Mouse (Mus musculus) liver, embryonic 14.5 days (tissue): Measurements from ENCODE around the gene Aftph. TPM values are rescaled to one million over a fixed set of nuclear protein-coding genes. Genes with fewer than 3 reads are reported as not detected.

Source experiments
- ATAC-seq: fragments of 200-750 bp; cut with Nextera tagmentation; 2 replicates; pipeline ENCODE4 v1.8.0; 2017; ENCODE audit warnings: moderate number of reproducible peaks, mild to moderate bottlenecking, moderate library complexity; ENCODE audit not compliant: insufficient read depth
- DNase-seq, 3 experiments: peaks; one replicate each; pipeline ENCODE4 v3.0.0-alpha.2; 2012 to 2013; ENCODE audit warnings: low read depth in 3 of 3, low spot score in 3 of 3
- H3K27ac ChIP-seq: fragments of 300-500 bp; sonication (generic); 2 replicates; pipeline ENCODE4 v1.5.1; 2014; ENCODE audit warnings: moderate library complexity, mild to moderate bottlenecking, control low read depth, inconsistent platforms
- H3K27me3 ChIP-seq: fragments of 300-500 bp; sonication (generic); 2 replicates; pipeline ENCODE4 v1.6.1; 2014; ENCODE audit warnings: mild to moderate bottlenecking, low read length, moderate library complexity; ENCODE audit not compliant: control insufficient read depth, insufficient read depth
- H3K36me3 ChIP-seq: fragments of 300-500 bp; sonication (generic); replicated peaks from 2 replicates; pipeline ENCODE4 v1.6.1; 2014; ENCODE audit warnings: low read depth; ENCODE audit not compliant: control insufficient read depth, insufficient read depth
- H3K4me1 ChIP-seq, 2 experiments: fragments of 200-500 bp in 1 of 2; fragments of 300-500 bp in 1 of 2; sonication (generic) in 1 of 2; replicated peaks; 2 replicates each; pipeline ENCODE4 v1.6.1; 2012 to 2014; ENCODE audit warnings: antibody characterized with exemption in 1 of 2, inconsistent platforms in 1 of 2, low read length in 1 of 2; ENCODE audit not compliant: control insufficient read depth in 2 of 2, insufficient read depth in 2 of 2
- H3K4me2 ChIP-seq: fragments of 300-500 bp; sonication (generic); 2 replicates; pipeline ENCODE4 v1.6.1; 2014; ENCODE audit warnings: low read depth, mild to moderate bottlenecking, control low read depth, moderate library complexity
- H3K4me3 ChIP-seq, 2 experiments: fragments of 200-500 bp in 1 of 2; fragments of 300-500 bp in 1 of 2; sonication (generic) in 1 of 2; 2 replicates each; pipeline ENCODE4 v1.5.1; 2012 to 2014; ENCODE audit warnings: low read depth in 2 of 2, low read length in 2 of 2, mild to moderate bottlenecking in 2 of 2, control low read depth in 1 of 2, inconsistent platforms in 1 of 2, moderate library complexity in 1 of 2; ENCODE audit not compliant: insufficient read depth in 1 of 2
- H3K9ac ChIP-seq: fragments of 300-500 bp; sonication (generic); replicated peaks from 2 replicates; pipeline ENCODE4 v1.6.1; 2014; ENCODE audit warnings: mild to moderate bottlenecking, control low read depth, moderate library complexity
- H3K9me3 ChIP-seq: fragments of 300-500 bp; sonication (generic); 2 replicates; pipeline ENCODE4 v1.6.1; 2016; ENCODE audit warnings: low read length, mixed read lengths; ENCODE audit not compliant: control insufficient read depth
- CTCF ChIP-seq: IDR thresholded peaks from 2 replicates; pipeline ENCODE4 v1.5.1; 2016; ENCODE audit warnings: antibody characterized with exemption, low read depth, control low read depth
- EP300 ChIP-seq: IDR thresholded peaks from 2 replicates; pipeline ENCODE4 v1.6.1; 2016; ENCODE audit warnings: antibody characterized with exemption, low read depth
- WGBS: fragments of 180-500 bp; shearing (Covaris S2); extraction: QIAGEN DNeasy Blood & Tissue Kit; methylation state at CpG from one replicate; pipeline ENCODE4 v1.1.7; 2014; ENCODE audit not compliant: insufficient replicate concordance; 5-methylcytosine and 5-hydroxymethylcytosine counted together
- polyA plus RNA-seq, 2 experiments: library from polyadenylated mRNA; depleted of rRNA in 1 of 2; stranded (reverse) in 1 of 2; unstranded in 1 of 2; fragments of >200 nt; fragmentation: Nextera tagmentation in 1 of 2; extraction: Ambion mirVana in 1 of 2; gene quantifications; 2 replicates each; pipeline versions ENCODE4 v1.2.1 to v1.2.3; 2012 to 2014

Aftph gene
- polyA plus RNA-seq, 2 experiments, result 10.4 to 17.2 TPM

DNA sequence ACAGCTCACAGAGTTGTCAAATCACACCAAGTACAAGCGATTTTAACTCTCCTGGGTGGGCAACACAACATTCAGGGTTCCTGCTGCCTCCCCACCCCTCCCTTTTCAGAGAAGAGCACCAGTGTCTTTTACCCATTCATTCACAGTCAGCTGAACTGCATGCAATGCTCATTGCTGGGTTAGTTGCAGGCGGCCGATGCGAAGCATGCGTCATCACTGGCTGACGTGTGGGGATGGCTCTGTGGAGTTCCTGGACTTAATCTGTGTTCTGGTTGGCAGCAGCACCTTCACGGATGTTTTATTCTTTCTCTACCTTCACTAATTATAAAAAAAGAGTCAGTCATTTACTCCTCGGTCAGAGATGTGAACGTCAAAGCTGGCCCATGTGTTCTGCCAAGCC is 76.5 kb downstream of the Aftph start:
- Histone ChIP-seq H3K27me3 (no peaks in the 10 kb centered on the region), H3K4me2 (no peak overlapping the region), H3K36me3 (no peaks in the 10 kb centered on the region), H3K4me1 (peaks cover 0 to 5% of the 10 kb centered on the region in 2 experiments; a peak in 2 of 4 replicates), H3K9ac (no peak overlapping the region), H3K9me3 (no peaks in the 10 kb centered on the region), H3K27ac (no peak overlapping the region), H3K4me3 (no peak overlapping the region)
- no peak for TF ChIP-seq EP300
- ATAC-seq, result no peak
- WGBS, result 68% methylated on average over 9 of the region's 9 CpGs
- DNase-seq, result no peak

DNA sequence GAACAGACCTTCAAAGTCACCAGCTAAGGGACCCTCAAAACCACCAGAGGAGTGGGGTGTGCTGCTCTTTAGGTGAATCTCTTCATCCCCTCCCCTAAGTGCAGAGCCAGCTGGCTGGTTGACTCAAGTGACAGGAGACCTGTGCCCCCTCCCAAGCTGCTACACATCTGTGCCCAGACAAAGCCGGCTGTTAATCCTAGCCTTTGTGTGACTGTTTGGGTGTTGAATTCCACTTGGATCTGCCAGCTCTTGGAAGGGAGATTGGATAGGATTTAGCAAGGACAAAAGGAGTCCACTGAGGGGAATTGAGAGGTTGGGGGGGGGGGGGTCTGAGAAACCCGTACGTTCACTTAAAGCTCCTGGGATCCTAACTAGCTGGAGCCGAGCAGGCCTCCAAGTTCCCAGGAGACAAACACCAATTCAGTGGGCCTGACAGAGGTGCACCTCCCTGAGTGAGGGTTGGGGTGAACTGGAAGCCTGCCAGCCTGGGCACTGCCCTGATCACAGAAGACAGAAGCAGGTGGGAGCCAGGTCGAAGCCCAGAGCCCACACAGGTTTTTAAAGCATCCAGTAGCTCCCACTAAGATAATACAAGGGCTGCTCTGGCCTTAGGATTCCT is 77.7 kb downstream of the Aftph start:
- Histone ChIP-seq H3K4me1 (peaks cover 0 to 5% of the 10 kb centered on the region in 2 experiments; a peak in 2 of 4 replicates), H3K36me3 (no peaks in the 10 kb centered on the region), H3K9me3 (no peaks in the 10 kb centered on the region), H3K9ac (no peak overlapping the region), H3K27me3 (no peaks in the 10 kb centered on the region), H3K4me2 (no peak overlapping the region), H3K4me3 (no peak overlapping the region), H3K27ac (no peak overlapping the region)
- no peak for ATAC-seq
- WGBS, result 68% methylated on average over 5 of the region's 5 CpGs
- TF ChIP-seq CTCF, result no peak
- no peak for TF ChIP-seq EP300
- no peak for DNase-seq

DNA sequence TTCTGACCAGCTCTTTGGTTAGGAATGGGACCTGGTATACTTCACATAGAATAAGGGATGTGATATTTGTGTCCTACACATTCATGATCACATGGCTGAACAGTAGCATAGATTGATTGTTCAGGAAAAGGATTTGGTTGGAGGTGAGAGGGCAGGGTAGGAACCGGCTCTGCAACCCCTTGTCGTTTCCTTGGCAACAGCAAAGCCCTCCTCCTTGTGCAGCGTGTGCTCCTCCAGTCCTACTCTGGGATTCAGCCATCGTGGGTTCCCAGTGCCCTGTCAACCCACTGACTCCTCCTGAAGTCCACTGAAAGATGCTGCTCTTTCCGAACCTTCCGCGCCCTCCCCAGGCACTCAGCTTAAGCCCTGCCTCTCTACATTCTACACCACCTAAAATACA is 78.6 kb downstream of the Aftph start:
- ATAC-seq (no peak), DNase-seq (no peak)
- Histone ChIP-seq H3K27me3 (no peaks in the 10 kb centered on the region), H3K36me3 (no peaks in the 10 kb centered on the region), H3K4me3 (no peak overlapping the region), H3K4me2 (no peak overlapping the region), H3K9ac (no peak overlapping the region), H3K27ac (no peak overlapping the region), H3K4me1 (peaks cover 0 to 5% of the 10 kb centered on the region in 2 experiments; a peak in 2 of 4 replicates), H3K9me3 (no peaks in the 10 kb centered on the region)
- WGBS, result 67% methylated on average over 7 of the region's 7 CpGs
- no peak for TF ChIP-seq EP300
- TF ChIP-seq CTCF, result no peak

DNA sequence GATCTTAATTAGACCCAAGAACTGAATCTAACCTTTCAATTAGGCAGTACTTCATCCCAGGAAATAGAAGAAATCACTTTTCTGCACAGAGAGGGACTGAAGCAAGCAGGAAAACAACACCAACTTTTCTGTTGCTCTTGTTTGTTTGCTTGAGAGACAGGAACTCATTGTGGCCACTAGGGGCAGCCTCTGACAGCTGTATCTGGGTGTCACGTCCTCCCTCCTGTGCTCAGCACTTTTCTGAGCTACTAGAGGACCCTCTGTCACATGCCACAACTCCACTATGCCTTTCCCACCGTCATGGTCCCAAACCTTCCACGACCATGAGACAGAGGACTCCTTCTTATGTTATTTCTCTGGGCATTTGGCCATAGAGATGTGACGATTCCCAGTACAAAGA is 79.7 kb downstream of the Aftph start:
- WGBS, result 26% methylated on average over 4 of the region's 4 CpGs
- no peaks in the 10 kb centered on the region for H3K36me3 ChIP-seq
- H3K27ac ChIP-seq, result no peak overlapping the region
- H3K9ac ChIP-seq, result no peak overlapping the region
- no peaks in the 10 kb centered on the region for H3K9me3 ChIP-seq
- peak; percentile 90 for TF ChIP-seq CTCF
- no peak for TF ChIP-seq EP300
- no peak overlapping the region for H3K4me3 ChIP-seq
- peaks cover 0 to 5% of the 10 kb centered on the region in 2 experiments; a peak in 2 of 4 replicates for H3K4me1 ChIP-seq
- ATAC-seq (no peak), DNase-seq (peak in 2 of 3 experiments; percentile 30 to 33)
- no peak overlapping the region for H3K4me2 ChIP-seq
- H3K27me3 ChIP-seq, result no peaks in the 10 kb centered on the region

DNA sequence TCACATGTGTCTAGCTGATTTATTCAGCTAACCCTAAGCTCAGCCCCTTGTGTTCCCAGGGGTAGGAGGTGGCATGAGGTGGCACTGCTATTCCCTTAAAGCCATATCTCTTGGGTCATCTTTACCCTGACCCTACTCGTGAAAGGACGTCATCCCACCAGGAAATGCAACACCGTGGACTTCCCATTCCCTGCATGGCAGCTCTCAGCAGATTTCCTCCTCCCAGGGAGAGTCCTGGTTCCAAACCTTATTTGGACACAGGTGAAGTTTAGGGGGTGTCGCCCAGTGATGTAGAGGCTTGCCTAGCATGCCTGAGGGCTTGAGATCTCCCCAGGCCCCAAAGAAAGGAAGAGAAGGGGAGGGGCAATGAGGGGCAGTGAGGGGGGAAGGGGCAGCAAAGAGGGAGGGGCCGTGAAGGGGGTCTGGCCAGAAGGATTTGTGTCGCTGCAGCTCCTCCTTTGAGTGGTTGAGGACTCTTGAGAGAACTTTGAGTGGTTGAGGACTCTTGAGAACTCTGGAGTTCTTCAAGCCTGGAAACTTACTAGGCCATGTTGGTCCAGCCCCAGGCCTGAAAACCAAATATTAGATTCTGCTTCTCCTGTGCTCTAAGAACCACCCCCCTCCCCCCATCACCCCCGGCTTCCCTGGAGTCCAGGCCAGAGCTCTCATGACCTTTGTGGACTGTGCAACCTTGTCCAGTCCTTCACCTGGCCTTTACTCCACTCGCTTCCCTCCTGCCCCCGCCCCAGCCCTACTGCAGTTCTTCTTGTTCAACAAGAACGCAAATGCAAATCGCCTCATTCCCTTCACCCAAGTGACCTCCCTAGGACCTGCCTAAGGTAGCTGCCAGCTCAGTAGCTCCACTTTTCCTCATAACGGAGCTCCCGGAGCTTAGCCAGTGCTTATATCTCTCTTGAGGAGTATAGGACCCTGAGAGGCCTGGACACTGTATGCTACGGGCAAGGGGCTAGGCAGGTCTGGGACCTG is 81.0 kb downstream of the Aftph start:
- TF ChIP-seq EP300 (no peak), CTCF (no peak)
- no peaks in the 10 kb centered on the region for H3K27me3 ChIP-seq
- no peak overlapping the region for H3K9ac ChIP-seq
- H3K9me3 ChIP-seq, result no peaks in the 10 kb centered on the region
- no peaks in the 10 kb centered on the region for H3K36me3 ChIP-seq
- WGBS, result 63% methylated on average over 14 of the region's 14 CpGs
- no peak for ATAC-seq
- DNase-seq, result no peak
- H3K4me2 ChIP-seq, result no peak overlapping the region
- peaks cover 0 to 10% of the 10 kb centered on the region in 2 experiments; a peak in 2 of 4 replicates for H3K4me1 ChIP-seq
- H3K27ac ChIP-seq, result no peak overlapping the region
- no peak overlapping the region for H3K4me3 ChIP-seq
